Mouse (Mus musculus) heart, adult 18-20 months (tissue): Measurements from ENCODE around the gene Mvk. TPM values are rescaled to one million over a fixed set of nuclear protein-coding genes. Genes with fewer than 3 reads are reported as not detected.

Source experiments
- DNase-seq, 2 experiments: peaks; one replicate each; pipeline ENCODE4 v3.0.0; 2021 to 2022; ENCODE audit warnings: mixed read lengths in 1 of 2
- long read RNA-seq, 2 experiments: library from polyadenylated mRNA; stranded (forward); transcript quantifications; one replicate each; pipeline ENCODE4 v2.0.0; 2021
- total RNA-seq, 2 experiments: library from RNA; stranded (reverse); gene quantifications; 2 replicates each; pipeline ENCODE4 v1.2.3; 2021

Mvk gene
- 1 to 10 TPM; 9.2 TPM for total RNA-seq
- long read RNA-seq, experiment 1, transcript Mvk-201 (11 exons, 1,660 nt), result major isoform, 5 of 15 reads
- long read RNA-seq, experiment 1, partial matches to known transcripts, result 7 of 15 reads
- long read RNA-seq, experiment 1, other reads (novel, unspliced or antisense), result 3 of 15 reads
- long read RNA-seq, experiment 2, partial matches to known transcripts, result 4 of 6 reads
- long read RNA-seq, experiment 2, other reads (novel, unspliced or antisense), result 0 of 6 reads

DNA sequence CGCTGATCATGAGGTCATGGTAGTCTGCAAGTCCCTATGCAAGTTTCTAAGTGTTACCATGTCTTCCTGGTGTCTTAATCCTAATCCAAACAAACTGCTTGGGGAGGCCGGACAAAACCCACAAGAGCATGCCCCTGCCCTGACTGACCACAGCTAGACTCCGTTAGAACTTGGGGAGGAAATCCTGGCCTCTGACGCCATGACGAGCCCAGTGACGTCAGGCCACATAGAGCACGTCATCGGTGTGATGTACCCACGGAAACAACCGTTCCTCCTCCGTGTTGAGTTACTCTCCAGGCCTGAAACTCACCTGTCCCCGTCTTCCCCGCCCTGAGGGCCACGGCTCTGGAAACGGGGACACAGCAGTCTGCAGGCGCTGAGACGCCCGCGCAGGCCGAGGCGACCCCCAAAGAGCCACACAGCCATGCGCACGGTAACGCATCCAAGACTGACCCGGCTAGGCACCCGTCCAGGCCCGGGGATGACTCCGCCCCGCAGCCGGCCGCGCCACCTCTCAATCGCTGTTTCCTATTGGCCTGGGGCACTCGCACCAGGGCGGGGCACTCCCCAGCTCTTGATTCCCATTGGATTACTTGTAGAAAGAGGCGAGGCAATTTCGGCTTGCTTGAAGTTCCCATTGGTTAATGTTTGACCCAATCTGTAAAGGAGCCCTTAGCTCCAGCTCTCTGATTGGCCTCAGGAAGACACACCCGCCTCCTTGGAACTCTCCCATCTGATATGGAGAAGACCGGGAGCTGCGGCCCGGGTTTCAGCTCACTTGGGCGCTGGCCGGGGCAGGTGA, at the start of gene Mvk, which contains the start of gene Mmab:
Gene Mvk, plus strand, starts transcription at position 704 of the 802 bp plus-strand sequence.
Gene Mmab, minus strand, starts transcription at position 495 of the 802 bp plus-strand sequence.
- DNase-seq, result peak; percentile 98 to 99

GRCm38 (mm10) chr5:114406592-114406991, 37.5 kb upstream of the Mvk start:
- DNase-seq, result no peak

- no peak for DNase-seq
Observed at GRCm38 (mm10) chr5:114407269-114407668, 36.8 kb upstream of the Mvk start.

GRCm38 (mm10) chr5:114407810-114408209, 36.3 kb upstream of the Mvk start:
- DNase-seq, result no peak

- no peak for DNase-seq
Observed at GRCm38 (mm10) chr5:114408846-114409245, 35.2 kb upstream of the Mvk start.

- DNase-seq, result no peak
Observed at GRCm38 (mm10) chr5:114410429-114410828, 33.6 kb upstream of the Mvk start.

DNA sequence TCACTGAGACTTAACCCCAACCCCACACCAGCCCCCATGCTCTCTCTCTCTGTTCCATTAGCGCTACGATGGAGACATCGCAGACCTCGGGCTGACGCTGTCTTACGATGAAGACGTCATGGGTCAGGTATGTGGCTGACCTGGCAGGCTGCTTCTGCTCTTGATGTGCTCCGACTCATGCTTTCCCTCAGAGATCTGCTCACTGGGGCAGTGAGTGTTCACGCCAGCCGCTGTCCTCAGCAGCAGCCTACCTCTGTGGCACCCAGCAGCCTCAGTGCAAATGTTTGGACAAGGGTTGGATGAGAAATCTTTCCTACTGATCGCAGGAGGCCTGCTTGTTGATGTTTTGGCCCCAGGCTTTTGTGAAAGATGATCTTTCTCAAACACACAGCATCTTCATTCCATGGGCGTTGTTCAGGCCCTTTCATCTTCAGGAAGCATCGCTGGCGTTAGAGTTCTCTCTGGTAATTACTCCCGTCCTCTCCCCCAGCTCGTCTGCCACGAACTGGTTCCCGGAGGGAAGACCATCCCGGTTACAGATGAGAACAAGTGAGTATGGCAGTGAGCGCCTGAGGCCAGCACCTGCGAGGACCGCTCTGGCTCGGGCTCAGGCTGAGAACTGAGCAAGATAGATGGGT, 31.6 kb upstream of the Mvk start:
- DNase-seq, result no peak

GRCm38 (mm10) chr5:114413067-114413735, 30.9 kb upstream of the Mvk start:
- DNase-seq, result peak; percentile 56 to 72

DNA sequence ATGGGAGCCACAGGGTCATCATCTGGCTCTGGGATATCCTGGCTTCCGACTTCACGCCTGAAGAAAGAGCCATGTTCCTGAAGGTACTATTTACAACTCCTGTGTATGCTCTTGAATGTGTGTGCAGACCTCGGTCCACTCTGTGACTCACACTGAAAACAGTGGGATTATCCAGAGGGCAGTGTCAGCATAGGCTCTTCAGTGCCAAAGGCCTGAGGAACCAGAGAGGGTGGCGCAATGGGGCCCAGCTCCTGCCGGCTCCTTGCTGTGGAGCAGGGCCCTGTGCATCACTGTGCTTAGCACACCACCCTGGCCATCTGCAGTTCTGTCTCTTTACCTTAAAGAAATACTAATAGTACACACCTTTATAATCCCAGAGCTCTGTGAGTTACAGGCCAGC, 28.5 kb upstream of the Mvk start:
- DNase-seq, result no peak

- DNase-seq, result no peak
Observed at GRCm38 (mm10) chr5:114416855-114417254, 27.2 kb upstream of the Mvk start.

DNA sequence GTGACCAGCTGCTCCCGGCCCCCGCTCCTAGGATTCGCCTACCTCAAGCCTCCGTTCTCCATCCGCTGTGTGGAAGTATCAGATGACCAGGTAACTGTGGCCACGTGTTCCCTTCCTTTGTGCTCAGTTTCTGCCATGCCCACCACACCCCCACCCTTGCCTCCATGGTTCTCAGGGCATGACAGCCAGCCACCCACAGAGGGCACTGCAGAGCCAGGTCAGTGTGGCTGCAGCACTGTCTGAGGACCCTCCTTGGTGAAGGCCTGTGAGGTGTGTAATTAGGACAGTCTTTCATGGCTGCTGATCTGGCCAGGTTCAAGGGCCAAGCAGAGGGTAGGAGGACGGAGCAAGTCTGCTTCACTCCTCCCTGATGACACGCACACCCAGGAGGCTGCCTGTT, 25.5 kb upstream of the Mvk start:
- DNase-seq, result peak in 1 of 2 experiments; percentile 21

- peak; percentile 20 to 35 for DNase-seq
Observed at GRCm38 (mm10) chr5:114421561-114422298, 22.3 kb upstream of the Mvk start.

GRCm38 (mm10) chr5:114422591-114422990, 21.5 kb upstream of the Mvk start:
- DNase-seq, result no peak

- DNase-seq, result no peak
Observed at GRCm38 (mm10) chr5:114423961-114424360, 20.1 kb upstream of the Mvk start.

DNA sequence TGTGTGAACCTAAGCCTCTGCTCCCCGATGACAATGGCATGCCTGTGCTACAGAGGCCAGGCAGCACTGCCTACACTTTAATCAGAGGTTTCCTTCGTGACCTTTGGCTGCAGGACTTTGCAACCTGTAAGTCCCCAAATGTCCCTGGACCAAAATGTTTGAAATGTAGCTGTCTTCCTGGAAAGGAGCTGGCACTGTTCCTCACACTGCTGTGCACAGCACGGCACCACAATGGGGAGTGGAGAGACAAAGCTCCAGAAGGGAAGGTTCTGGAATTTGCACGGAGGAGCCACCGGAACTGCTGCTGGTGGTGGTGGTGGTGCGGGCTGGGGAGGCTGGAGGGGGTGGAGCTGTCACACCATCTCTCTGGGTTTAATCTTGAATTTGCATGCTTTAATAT, 17.3 kb upstream of the Mvk start:
- no peak for DNase-seq

DNA sequence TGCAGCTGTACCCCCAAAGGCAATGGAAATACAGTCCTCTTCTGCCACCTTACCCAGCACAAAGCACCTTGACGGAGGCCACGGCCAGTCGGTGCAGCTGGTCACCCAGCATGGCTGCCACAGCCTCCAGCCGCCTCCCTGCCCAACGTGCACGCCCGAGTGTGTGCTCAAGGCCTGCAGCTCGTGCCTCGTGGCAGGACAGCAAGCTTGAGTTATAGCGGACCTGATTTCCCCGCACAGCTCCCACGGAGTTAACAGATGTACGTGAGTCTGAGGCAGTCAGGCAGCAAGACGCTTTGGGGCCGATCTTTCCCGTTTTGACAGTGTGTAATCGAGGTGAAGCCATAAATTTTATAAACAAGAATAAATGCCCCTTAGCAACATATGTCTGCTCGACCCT, 15.4 kb upstream of the Mvk start:
- DNase-seq, result no peak

- DNase-seq, result no peak
Observed at GRCm38 (mm10) chr5:114429781-114430180, 14.3 kb upstream of the Mvk start.

GRCm38 (mm10) chr5:114434359-114434758, 9.7 kb upstream of the Mvk start:
- DNase-seq, result peak; percentile 42 to 46

DNA sequence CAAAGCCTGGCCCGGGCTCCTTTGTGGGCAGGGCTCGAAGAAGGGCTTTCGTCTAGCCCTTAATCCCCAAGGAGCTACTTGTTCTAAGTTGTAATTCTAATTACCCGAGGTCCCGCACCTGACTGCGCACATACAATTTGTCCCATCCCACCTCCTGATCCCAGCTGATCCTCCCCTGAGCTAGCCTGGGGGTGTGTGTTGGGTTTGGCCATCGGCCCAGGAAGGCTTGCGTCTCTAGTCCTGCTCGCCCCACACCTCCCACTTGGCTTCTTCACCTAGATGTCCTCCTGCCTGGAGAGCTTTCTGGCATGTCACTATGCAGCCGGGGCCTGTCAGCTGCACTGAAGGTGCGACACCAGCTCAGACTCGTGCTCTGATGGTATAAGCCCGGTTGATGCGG, 8.5 kb upstream of the Mvk start:
- no peak for DNase-seq

DNA sequence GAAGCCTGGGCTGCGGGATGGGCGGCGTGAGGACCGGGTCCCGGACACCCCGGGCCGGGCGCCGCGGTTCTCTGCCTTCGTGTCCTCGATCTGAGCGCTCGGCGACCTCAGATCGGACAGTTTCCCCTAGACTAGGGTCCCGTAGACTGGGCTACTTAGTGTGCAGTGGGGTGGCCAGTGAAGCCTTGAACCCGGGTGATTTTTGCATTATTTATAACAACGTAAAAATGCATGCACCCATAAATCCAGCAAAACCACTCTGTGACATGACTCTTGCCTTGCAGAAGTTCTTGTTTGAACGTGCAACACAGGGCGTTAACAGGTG, 261 bp downstream of the Mvk start:
- no peak for DNase-seq

DNA sequence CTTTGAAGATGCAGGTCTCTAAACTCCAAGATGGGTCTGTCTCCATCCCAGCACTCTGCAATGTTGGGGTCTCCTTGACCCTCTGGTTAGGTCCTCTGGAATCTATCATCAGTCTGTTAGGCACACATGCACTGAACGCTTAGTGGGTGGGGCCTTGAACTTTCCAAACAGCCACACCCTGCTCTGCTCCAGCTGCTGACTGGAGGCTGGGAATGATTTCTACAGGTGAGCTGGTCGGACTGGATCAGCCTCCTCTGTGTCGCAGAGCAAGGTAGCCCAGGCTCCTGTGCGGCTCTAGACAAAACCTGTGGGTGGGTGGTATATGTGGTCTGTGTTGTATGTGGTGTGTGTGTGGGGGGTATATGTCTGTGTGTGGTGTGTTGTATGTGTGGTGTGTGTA, 4.9 kb downstream of the Mvk start:
- no peak for DNase-seq

GRCm38 (mm10) chr5:114456287-114456686, 12.2 kb downstream of the Mvk start:
- no peak for DNase-seq
